Mouse (Mus musculus): ENCODE results near the gene Sec63.

DNA sequence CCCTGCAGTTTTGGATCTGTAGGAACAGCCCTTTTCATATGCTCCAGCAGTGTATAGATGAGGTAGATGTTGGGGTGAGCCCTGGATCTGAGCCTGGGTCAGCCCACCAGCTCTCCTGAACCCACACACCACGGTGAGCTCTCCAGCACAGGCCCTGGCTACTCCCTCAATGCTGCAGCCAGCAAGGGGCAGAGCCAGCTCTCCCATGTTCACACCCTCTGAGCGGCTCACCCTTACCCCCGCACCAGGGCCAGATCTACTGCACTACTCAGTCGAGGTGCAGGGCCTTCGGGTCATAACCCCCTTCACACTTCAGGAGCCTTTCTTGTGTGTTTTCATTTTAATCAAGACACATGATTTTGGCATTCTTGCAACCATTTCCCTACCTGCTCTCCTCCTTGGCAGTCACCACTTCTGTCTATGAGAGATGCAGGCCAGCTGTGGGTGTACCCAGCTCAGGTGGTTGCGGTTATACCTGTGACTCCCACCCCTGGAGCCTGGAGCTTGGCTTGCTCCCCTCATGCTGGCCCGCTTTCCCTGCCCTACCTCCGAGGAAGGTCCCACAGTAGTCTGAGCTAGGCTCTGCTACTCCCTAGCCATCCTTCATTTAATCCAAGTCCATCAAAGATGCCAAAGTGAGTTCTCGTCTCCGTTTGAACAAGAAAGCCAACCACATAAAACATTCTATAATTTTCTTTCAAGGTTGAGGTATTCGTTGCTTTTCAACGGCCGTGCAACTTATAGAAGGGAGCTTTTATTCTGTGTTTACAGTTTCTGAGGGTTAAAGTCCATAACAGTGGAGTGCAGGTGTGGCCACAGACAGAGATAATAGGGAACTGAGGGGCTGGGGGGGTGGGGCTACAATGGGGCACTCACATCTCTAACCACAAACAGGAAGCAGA is 87.1 kb downstream of the Sec63 start:
- TF ChIP-seq POLR2A (IDR thresholded peaks at IDR 0.05; ENCODE audit: borderline replicate concordance, insufficient read depth, low read length) (no peak), CTCF (IDR thresholded peaks at IDR 0.05; ENCODE audit: borderline replicate concordance, insufficient read depth, low read depth, low read length) (no peak)

All from cerebellum, adult 2 months (tissue).